Mouse (Mus musculus) small intestine, adult 10 weeks (tissue): ENCODE data around the gene Wasl. TPM values are rescaled to one million over a fixed set of nuclear protein-coding genes. Genes with fewer than 3 reads are reported as not detected.

ENCODE experiments used
- polyA plus RNA-seq: library from polyadenylated mRNA; stranded (reverse); fragments of 350-450 nt; fragmentation: Illumina TruSeq; extraction: RNeasy Lipid Tissue Mini Kit (QIAGEN cat#74804); gene quantifications from one replicate; pipeline ENCODE4 v1.2.3, GENCODE M21; 2014; ENCODE audit warnings: low replicate concordance

Wasl gene
- polyA plus RNA-seq, result 183 TPM

DNA sequence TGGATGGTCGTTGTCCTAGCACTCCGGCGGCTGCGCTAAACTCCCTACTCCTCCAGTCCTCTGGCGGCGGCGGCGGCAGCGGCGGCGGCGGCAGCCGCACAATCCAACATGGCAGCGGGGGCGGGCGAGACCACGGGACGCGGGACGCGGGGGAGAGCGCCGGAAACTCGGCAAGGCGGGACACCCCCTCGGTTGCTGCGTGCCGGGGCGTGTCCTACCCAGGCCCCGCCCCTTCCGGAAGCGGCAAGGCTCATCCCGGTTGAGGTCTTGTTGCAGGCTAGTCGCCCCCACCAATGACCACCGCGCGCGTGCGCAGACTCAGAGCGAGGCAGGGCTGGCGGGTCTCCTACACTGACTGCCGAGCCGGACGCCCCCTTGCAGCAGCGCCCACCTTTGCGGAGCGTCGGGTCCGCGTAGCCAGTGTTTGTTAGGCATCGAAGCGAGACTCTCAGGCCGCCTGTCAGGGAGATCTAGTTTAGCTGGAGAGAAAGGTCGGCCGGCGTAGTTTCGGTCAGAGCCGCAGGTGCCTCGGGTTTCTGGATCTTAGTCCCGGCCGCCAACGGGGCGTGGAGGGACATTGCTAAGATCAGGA is at the start of gene Wasl:
TSS of gene Wasl (minus strand) at position 143 of the 592 bp plus-strand sequence.

DNA sequence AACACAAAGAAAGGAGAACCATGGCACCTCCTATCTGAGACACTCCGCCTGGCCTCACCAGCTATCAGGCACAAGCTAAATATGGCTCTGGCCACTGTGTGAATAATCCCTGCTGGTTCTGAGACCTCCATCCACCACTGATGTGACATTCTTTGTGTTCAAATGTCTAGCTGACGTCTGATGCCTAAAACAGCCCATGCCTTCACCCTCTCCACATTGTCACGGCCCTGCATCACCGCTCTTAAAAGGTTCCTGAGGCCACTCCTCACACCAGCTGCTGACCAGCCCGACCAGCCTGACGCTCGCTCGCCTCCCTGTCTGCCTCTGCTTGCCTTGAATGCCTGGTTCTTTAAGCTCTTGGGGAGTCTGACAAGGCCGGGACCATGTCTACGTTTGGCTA is 67.3 kb downstream of the Wasl start, which contains the start of gene Lmod2:
TSS of gene Lmod2 (plus strand) at position 263 of the 400 bp plus-strand sequence.

Other genes with a start within 250 kb of the Wasl start
- 0.11 TPM for gene Iqub, start 149.9 kb downstream of the Wasl start, polyA plus RNA-seq
- gene Ndufa5, start 137.0 kb downstream of the Wasl start, polyA plus RNA-seq, result 343 TPM
- gene Asb15, start 136.9 kb downstream of the Wasl start, polyA plus RNA-seq, result not detected
- not detected for gene Lmod2, start 67.2 kb downstream of the Wasl start, polyA plus RNA-seq
- not detected for gene Hyal6, start 68.2 kb upstream of the Wasl start, polyA plus RNA-seq
- not detected for gene Hyal4, start 83.3 kb upstream of the Wasl start, polyA plus RNA-seq
- gene Spam1, start 126.2 kb upstream of the Wasl start, polyA plus RNA-seq, result not detected
- not detected for gene Hyal5, start 193.0 kb upstream of the Wasl start, polyA plus RNA-seq